Mouse (Mus musculus) right cerebral cortex, adult 18-20 months (tissue): Measurements from ENCODE around the gene Dync1i1.

Experiments
- DNase-seq: peaks from one replicate; pipeline ENCODE4 v3.0.0; 2022; ENCODE audit warnings: mixed read lengths

Gene Dync1i1

DNA sequence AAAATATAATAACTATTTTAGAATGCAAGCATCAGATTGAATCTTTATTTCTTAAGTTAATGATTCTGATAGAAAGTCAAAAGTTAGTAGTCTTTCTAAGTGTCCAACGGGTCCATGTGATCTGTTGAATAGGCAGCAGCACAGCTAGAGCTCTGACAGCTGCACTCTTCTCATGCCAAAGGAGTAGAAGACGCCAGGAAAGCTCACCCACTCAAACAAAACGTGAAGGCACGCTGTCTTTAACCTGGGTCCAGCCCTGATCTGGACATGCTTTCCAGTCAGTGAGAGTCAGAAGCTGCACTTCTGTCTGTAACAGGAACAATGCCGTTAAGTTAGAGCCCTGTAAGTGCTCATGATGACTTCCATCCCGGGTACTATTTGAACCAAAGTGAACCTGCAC is 56.3 kb downstream of the Dync1i1 start:
- no peak for DNase-seq

- DNase-seq, result no peak
Measured at GRCm38 (mm10) chr6:5783830-5784229, 58.4 kb downstream of the Dync1i1 start.

DNA sequence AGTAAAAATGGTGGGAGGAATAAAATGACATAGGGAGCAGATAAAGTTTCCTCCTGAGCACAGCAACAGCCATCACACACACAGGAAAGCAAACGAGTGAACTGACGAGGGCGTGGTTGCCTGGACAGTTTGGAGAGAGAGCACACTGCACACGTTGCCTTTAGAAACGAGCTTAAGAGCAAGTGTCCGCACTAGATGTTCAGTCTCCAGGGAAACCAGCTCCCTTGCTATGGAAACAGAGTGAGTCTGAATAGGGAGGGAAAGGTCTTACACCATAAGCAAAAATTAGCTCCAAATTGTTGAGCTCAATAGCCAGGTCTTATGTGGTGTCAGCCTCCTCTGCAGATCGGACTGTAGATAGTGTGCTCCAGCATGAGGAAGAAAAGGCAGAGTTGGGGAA is 65.2 kb downstream of the Dync1i1 start:
- DNase-seq, result no peak

- peak; percentile 33 for DNase-seq
Measured at GRCm38 (mm10) chr6:5794106-5794753, 68.8 kb downstream of the Dync1i1 start.

DNA sequence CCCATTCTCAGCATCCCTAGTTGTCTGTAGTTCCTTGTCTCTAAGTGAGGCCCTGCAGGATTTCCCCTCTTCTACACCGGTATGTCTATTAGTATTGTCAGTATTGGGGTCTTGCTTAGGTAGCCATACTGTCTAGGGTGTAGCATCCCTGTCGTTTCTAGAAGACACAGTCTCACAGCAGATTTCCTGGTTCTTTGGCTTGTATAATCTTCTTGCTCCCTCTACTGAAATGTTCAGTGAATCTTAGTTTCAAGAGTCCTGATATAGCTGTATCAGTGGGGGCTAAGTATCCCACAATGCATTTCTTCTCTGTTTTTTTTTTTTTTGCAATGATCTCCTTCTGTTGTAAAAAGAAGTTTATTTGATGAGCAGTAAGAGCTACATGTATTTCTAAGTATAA is 69.9 kb downstream of the Dync1i1 start:
- no peak for DNase-seq

DNA sequence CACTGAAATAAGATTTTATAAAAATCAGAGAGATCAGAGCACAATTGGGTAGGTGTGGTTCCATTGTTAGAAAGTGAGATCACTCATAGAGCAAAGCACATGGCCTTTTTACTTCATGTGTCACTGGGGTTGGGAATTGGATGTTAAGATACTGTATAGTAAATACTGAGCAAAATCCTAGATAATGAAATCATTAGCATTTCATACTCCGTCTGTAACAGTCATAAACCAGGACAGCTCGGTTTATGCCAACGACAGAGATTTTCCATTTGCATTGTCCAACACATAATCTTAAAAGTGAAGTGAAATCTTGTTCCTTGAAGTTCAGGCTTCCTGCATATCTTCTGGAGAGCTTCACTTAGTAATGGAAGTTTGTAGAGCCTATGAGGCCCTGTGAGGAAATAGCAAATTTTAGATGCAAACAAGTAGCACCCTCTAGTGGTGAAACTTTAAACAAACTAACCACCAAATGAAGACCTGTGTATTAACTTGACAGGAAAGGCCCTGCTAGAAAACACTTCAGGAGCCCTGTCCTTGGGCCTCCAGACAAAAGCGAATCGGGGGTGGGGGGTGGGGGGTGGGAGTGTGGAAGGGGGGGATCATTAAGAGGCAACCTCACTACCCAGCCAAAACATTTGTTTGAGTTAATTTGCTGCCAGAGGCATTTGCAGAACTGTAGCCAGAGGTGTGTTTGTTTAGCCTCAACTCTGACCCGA is 76.8 kb downstream of the Dync1i1 start:
- peak; percentile 15 for DNase-seq

DNA sequence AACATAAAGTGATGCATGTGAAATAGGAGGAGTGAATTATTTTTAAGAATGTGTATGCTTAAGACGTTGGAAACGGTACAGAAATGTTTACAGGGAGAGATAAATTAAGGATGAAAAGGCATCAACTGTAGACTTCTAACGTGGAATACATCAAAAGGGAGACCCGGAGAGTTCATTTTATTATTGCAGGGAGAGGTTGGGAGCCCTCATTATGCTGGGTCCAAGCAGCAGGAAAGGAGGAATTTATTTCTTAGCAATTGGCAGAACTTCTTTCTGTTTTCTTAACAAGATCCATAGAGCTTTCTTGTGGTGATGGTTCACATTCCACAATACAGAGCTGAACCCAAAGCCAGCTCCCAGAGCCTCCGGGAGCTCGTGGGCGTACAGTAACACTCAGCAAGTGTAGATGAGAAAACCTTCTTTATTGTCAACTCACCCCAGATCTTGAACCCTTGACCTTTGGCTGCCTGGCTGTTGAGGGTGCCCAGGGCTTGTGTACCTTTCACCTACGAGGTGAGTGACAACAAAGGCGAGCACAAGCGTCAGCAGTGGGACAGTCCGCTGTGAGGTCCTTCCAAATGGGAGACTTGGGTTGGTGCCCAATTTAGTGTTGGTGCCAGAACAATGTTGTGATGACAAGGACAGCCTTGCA is 77.5 kb downstream of the Dync1i1 start:
- DNase-seq, result peak; percentile 6

DNA sequence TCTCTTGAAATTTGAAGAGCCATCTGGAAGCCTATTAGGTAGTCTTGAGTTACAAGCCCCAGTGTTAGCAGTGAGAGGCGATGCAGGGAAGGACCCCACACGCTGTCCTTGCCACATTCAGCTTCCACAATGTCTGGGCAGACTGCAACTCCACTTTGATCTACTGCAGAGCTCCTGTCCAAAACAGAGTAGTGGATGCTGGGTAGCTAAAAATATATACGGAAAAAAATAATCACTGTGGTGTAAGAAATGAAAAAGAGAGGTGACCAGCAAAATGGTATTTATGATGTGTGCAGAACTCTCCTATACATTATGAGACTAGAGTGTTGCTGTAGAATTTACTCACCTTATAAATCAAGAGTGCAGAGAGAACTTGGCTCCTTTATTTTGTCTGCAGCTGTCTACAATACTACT is 82.6 kb downstream of the Dync1i1 start:
- no peak for DNase-seq

- DNase-seq, result no peak
Measured at GRCm38 (mm10) chr6:5812076-5812475, 86.6 kb downstream of the Dync1i1 start.

- no peak for DNase-seq
Measured at GRCm38 (mm10) chr6:5819674-5820073, 94.2 kb downstream of the Dync1i1 start.

DNA sequence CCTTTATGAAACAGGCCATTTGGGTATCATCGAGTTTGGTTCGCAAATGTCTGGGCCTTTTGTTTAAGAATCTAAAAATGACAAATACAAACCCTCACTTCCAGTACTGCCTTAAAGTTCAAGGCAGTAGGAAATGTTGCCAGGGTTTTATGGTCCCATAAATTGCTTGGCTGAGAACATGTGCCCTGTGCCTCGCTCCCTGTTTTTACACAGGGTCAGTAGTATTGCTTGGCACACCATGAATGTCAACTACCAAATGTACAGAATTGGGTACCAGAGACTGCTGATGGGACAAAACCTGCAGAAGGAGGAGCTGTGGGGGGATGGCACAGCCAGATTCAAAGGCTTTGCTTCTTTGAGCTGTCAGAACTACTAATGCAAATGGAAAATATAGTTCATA is 100.0 kb downstream of the Dync1i1 start:
- DNase-seq, result no peak

GRCm38 (mm10) chr6:5827064-5827463 is 101.6 kb downstream of the Dync1i1 start:
- no peak for DNase-seq

DNA sequence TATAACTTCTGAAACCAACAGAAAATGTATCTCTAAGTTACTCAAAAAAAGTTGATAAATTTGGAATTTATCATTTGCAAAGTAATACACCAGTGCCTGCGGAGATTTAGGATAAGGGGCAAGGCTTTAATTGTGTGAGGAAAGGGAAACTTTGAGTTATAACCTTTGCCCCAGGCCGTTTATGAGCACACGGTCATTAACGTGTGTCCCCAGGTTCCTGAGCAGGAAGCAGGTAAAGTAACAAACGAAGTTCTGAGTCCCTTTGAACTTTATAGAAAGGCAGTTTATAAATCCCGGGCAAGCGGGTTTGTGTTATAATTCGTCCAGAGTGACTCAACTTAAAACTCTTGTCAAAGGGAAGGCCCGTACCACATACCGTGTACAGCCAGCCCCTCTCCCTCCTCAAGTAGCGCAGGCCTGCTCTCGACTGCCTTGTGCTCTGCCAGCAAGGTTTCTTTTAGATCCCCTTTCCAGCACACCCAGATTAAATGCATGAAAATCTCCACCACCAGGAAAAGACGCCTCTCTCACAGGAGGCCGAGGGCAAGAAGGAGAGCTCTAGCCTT is 103.1 kb downstream of the Dync1i1 start:
- DNase-seq, result no peak

DNA sequence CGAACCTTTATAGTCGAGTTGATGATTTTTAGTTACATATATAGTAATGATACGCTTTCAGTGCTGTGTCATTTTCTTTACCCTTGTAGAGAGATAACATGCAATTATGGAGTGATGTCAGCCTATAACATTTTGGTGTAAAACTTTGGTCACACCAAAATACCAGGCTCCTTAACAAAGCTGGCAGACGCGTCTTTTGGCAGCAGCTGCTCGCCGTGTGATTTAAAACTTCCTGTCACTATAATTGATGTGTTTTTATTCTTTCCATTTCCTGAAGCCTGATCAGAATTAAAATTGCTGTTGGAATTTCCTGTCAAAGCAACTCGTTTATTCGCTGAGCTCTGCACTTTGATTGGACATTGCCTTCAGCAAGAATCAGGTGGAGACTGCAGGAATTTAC is 103.7 kb downstream of the Dync1i1 start:
- no peak for DNase-seq

DNA sequence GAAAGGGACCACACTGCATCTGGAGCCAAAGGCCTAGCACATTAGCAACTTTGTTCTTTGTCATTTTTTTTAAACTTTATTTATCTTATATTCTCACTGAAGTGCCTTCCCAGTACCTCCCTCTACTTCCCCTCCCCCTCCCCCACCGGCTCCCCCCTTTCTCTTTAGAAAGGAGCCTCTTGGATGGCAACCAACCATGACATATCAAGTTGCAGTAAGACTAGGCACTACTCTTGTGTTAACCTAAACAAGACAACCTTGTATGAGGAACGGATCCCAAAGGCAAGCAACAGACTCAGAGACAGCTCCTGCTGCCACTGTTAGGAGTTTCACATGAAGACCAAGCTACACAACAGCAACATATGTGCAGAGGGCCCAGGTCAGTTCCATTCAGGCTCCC is 105.3 kb downstream of the Dync1i1 start:
- no peak for DNase-seq

- no peak for DNase-seq
Measured at GRCm38 (mm10) chr6:5831233-5831632, 105.8 kb downstream of the Dync1i1 start.

- no peak for DNase-seq
Measured at GRCm38 (mm10) chr6:5832838-5833237, 107.4 kb downstream of the Dync1i1 start.

DNA sequence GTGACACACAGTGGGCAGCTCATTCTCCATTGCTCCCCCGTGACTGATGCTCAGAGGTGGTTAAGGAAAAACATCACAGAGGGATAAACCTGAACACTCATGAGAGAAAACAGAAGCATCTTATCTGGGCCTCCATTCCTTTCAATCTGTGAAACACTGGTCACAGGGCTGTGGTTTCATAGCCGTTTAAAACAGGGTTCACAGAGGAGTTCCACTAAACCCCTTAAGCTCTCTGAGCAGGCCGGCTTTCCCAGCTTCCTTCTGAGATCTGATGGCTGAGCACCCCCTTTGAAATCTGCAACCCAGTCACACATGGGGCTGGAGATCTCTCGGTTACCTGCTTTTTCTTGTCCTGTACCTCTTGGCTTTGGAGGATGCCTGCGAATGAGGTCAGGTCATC is 117.0 kb downstream of the Dync1i1 start:
- DNase-seq, result no peak

DNA sequence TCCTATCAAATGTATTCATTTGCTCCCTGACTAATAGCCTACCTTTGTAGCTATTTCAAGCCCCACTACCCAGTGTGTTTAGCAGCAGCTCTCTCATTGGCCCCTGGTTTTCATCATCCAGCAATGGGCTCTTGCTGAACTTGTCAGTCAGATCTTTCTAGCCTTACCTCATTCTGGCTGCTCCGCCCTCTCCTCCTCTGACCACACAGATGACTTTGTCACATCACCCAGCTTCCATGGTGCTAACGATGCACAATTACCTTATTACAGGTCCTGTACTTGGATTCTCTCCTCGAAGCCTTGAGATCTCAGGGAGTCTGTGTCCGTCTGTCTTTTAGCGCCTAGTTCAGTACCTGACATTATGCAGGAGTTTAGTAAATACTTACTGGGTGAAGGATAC is 120.7 kb downstream of the Dync1i1 start:
- no peak for DNase-seq

DNA sequence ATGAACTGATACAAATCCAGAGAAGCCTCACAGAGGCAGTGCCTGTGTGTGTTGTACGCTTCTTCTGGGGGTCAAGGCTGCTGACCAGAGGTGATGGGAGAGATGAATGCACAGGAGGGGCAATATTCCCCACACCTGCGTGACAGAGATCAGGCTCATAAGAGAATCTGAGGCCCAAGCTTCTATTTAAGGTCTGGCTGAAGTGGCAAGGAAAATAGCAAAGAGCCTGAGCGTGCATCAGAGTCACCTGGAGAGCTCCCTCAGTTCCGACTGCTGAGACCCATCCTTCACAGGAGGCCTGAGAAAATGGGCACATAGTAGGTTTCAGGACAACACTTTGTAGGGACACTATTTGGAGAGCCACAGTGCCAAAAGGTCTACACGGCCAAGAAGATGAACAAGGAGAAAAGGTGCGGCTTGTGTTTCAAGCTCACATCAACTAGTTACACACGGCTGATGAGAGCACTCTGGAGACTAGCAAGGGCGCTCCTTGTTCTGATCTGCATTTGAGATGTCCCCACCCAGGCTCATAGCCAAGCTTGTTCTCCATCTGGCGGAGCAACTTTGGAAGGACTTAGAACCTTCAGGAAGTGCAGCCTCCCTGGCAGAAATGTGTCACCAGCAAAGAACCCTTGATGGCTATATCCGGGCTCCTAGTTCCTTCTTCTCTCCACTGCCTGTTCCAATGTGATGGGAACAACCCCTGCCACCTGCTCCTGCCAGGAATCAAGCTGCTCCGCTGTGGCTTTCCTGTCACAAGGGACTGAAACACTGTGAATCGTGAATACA is 128.8 kb downstream of the Dync1i1 start:
- no peak for DNase-seq

- no peak for DNase-seq
Measured at GRCm38 (mm10) chr6:5855526-5855925, 130.1 kb downstream of the Dync1i1 start.

GRCm38 (mm10) chr6:5858371-5858770 is 132.9 kb downstream of the Dync1i1 start:
- DNase-seq, result peak; percentile 26
